Comparison of ENCODE assay signal across 8 mouse cellular contexts in the genomic region with DNA sequence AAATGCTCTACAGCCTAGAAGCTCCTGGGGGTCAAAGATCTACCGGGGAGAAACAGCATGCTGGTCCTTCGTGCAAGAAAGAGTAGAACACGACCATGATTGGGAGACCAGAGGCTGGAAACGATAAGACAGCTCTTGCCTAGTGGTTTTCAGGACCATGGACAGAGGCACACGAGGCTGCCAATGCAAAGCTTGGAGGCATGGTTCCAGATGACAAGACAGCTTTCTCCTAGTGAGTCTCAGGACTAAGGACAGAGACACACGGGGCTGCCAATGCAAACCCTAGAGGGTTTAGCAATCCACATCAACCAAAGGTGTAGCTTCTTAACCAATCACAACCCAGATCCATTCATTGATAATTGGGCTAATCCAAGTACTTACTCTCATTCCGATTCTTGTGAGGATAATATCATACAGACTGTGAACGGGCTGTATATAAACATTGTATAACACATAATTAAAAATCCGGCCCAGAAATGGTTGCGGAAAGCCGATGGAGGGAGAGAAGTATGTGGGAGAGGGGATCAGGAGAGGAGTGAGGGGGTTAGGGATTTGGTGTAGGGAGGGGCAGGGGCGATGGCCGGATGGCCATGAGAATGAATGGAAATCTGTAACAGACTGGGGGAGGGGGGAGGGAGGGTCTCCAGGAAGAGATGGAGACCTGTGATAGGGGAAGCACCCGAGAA.
DNase-seq lines count a peak whose midpoint lies in the region; ATAC-seq lines count a peak whose summit lies in the region.

No protein-coding gene starts in this region.

- no peaks in the 10 kb centered on the region for H3K36me3 ChIP-seq in kidney, embryonic 14.5 days (ENCODE audit: control insufficient read depth, insufficient read depth, low read length)

- no peak overlapping the region for H3K9ac ChIP-seq in kidney, embryonic 14.5 days (ENCODE audit: low read depth, low read length)

- intact Hi-C loops in left cerebral cortex, postnatal 25 days (cut with DNase I): no loop called here

- H3K4me1 ChIP-seq in kidney, embryonic 14.5 days (ENCODE audit: control insufficient read depth, insufficient read depth, low read length): no peaks in the 10 kb centered on the region

- H3K4me2 ChIP-seq in kidney, embryonic 14.5 days (replicated peaks; ENCODE audit: low read depth, low read length): no peak overlapping the region

- H3K27me3 ChIP-seq in kidney, embryonic 14.5 days (ENCODE audit: control insufficient read depth, insufficient read depth, low read length): no peaks in the 10 kb centered on the region

- DNase-seq in layer of hippocampus, postnatal 14 days (ENCODE audit: low spot score in 2 of 2): peak; percentile 4 to 5
- DNase-seq in layer of hippocampus, postnatal 36 days: no peak
- peak; percentile 79 for DNase-seq in WW6 (ENCODE audit: low read depth, low spot score)
- peak; percentile 16 for DNase-seq in fat pad, adult 2 months (ENCODE audit: extremely low read depth, low read depth, low spot score)
- peak; percentile 51 to 60 for DNase-seq in lung, postnatal 4 days
- no peak for DNase-seq in left cerebral cortex, postnatal 25 days (ENCODE audit: low spot score in 2 of 2)

- no peaks in the 10 kb centered on the region for H3K9me3 ChIP-seq in kidney, embryonic 14.5 days (ENCODE audit: control insufficient read depth, low read length)

- H3K4me3 ChIP-seq in kidney, embryonic 14.5 days (ENCODE audit: low read length): no peak overlapping the region

- 52% methylated on average over 14 of the region's 14 CpGs for WGBS in kidney, embryonic 14.5 days

- peak; percentile 97 for ATAC-seq in kidney, embryonic 14.5 days (ENCODE audit: low FRiP score, low TSS enrichment)
- no peak for ATAC-seq in monocyte, adult 5-6 weeks (replicated peaks; ENCODE audit: insufficient number of reproducible peaks, low FRiP score, low TSS enrichment, poor library complexity, severe bottlenecking)

- H3K27ac ChIP-seq in kidney, embryonic 14.5 days (ENCODE audit: low read depth, low read length): no peak overlapping the region

Comparison
In these comparisons a context has a peak if more than half of its experiments do, and no peak if none do; other contexts are left out.
1. DNase-seq: peak in layer of hippocampus, postnatal 14 days (2 of 2), WW6 (single experiment), fat pad, adult 2 months (single experiment) and lung, postnatal 4 days (2 of 2); none in layer of hippocampus, postnatal 36 days (0 of 2) and left cerebral cortex, postnatal 25 days (0 of 2).